Mouse (Mus musculus) hindbrain, embryonic 13.5 days (tissue): Measurements from ENCODE around the gene Ankfy1. TPM values are rescaled to one million over a fixed set of nuclear protein-coding genes. Genes with fewer than 3 reads are reported as not detected.

ENCODE experiments used
- microRNA-seq: library from miRNA; unstranded; fragments of <30 nt; microRNA quantifications from one replicate; pipeline ENCODE4, GENCODE M21; 2016
- polyA plus RNA-seq: library from polyadenylated mRNA; unstranded; fragments of >200 nt; fragmentation: Nextera tagmentation; extraction: Ambion mirVana; gene quantifications from 2 replicates; pipeline ENCODE4 v1.2.1, GENCODE M21; 2015

Ankfy1 gene
- polyA plus RNA-seq, 1 experiment from 2014 or later: 22.7 TPM

Small RNA genes within 50 kb of the gene (microRNA-seq; reads per million reads assigned to microRNA genes)
- not detected for gene Gm25678

Other genes with a start within 250 kb of the Ankfy1 start
- gene Mybbp1a, start 248.7 kb upstream of the Ankfy1 start, polyA plus RNA-seq: 74.5 and 79.9 TPM in 2 replicates
- gene Spns2, start 200.1 kb upstream of the Ankfy1 start, polyA plus RNA-seq: 8.4 and 9.7 TPM in 2 replicates
- gene Spns3, start 139.5 kb upstream of the Ankfy1 start, polyA plus RNA-seq: 0.10 and 0.16 TPM in 2 replicates
- gene Ube2g1, start 82.7 kb upstream of the Ankfy1 start, polyA plus RNA-seq: 107 and 112 TPM in 2 replicates
- 7.5 and 8.2 TPM in 2 replicates for gene Cyb5d2, start 106.1 kb downstream of the Ankfy1 start, polyA plus RNA-seq
- 14.0 and 14.2 TPM in 2 replicates for gene Zzef1, start 106.2 kb downstream of the Ankfy1 start, polyA plus RNA-seq